Mouse (Mus musculus): ENCODE results near the gene Rpl37.

GRCm38 (mm10) chr15:5129111-5129805, 12.8 kb downstream of the Rpl37 start:
- TF ChIP-seq CTCF (IDR thresholded peaks at IDR 0.05; ENCODE audit: borderline replicate concordance, control insufficient read depth, extremely low read depth, insufficient read depth, low read length, poor library complexity) (no peak), POLR2A (IDR thresholded peaks at IDR 0.05; ENCODE audit: control insufficient read depth, extremely low read depth, insufficient read depth, low read length, poor library complexity) (no peak)

Data from thymus, adult 2 months (tissue).